Mouse (Mus musculus): ENCODE measurements at regions not wholly inside any gene's neighbourhood (a gene's known extent, or its start where the extent isn't known, plus 50 kb on each side); places are given as distances from the start of the nearest gene placed in this dataset.
A peak's percentile ranks its signal among the peaks of the same experiment; 100 is the strongest.

DNA sequence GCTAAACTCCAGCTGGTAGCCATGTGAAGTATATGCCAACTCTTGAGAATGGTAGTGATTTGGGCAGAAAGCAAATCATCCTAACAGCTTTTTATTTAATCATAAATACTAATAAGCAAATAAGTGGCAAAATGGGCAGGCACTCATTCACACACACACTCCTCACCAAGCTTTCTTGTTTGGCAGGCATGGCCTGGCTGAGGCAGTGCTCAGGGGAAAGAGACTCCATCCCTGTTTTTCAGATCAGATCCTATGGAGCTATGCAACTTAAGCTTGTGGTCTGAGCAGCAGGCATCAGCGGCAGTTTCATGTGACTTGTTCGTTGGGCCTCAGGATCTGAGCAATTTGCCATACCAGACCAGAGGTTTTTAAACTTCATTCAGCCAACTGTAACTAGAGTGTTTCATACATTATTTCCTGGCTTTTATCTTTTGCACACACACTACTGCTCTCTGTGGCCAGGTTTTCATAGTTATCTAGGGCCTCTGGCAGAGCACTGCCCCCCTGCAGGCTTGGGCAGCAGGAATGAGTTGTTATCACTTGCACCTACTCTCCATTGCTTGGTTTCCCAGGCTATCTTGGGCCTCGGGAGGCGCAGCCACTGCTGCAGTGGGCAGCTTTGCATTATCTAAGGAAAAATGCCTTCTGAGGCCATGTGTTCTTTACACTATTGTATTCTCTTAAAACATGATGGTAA is 56.3 kb upstream of the AC192777.2 start:
- no peaks in the 10 kb centered on the region for H3K27me3 ChIP-seq
- H3K4me3 ChIP-seq (replicated peaks): no peak overlapping the region
- no peaks in the 10 kb centered on the region for H3K4me1 ChIP-seq (replicated peaks)
- no peaks in the 10 kb centered on the region for H3K36me3 ChIP-seq (replicated peaks)
- 45% methylated on average over 4 of the region's 4 CpGs for WGBS (ENCODE audit: insufficient replicate concordance)
- no peak overlapping the region for H3K9ac ChIP-seq
- H3K27ac ChIP-seq (replicated peaks): no peak overlapping the region
- H3K4me2 ChIP-seq: no peak overlapping the region
- no peaks in the 10 kb centered on the region for H3K9me3 ChIP-seq (replicated peaks)
- ATAC-seq (ENCODE audit: insufficient read depth): peak; percentile 34; the same call in 1 of the 2 replicates

Data from liver, embryonic 15.5 days (tissue).